Mouse (Mus musculus) stomach, postnatal 0 days (tissue): ENCODE data around the gene Nbea.

ENCODE experiments used
- CTCF ChIP-seq: IDR thresholded peaks from 2 replicates; pipeline ENCODE4 v1.5.1; 2016; ENCODE audit warnings: antibody characterized with exemption, low read depth, mild to moderate bottlenecking, moderate library complexity
- EP300 ChIP-seq: optimal IDR thresholded peaks from 2 replicates; pipeline ENCODE3; 2016; ENCODE audit warnings: antibody characterized with exemption

- no peak for TF ChIP-seq CTCF
- no peak for TF ChIP-seq EP300
Measured at GRCm38 (mm10) chr3:55793842-55794575, 389.5 kb downstream of the Nbea start.
